In the genomic region with DNA sequence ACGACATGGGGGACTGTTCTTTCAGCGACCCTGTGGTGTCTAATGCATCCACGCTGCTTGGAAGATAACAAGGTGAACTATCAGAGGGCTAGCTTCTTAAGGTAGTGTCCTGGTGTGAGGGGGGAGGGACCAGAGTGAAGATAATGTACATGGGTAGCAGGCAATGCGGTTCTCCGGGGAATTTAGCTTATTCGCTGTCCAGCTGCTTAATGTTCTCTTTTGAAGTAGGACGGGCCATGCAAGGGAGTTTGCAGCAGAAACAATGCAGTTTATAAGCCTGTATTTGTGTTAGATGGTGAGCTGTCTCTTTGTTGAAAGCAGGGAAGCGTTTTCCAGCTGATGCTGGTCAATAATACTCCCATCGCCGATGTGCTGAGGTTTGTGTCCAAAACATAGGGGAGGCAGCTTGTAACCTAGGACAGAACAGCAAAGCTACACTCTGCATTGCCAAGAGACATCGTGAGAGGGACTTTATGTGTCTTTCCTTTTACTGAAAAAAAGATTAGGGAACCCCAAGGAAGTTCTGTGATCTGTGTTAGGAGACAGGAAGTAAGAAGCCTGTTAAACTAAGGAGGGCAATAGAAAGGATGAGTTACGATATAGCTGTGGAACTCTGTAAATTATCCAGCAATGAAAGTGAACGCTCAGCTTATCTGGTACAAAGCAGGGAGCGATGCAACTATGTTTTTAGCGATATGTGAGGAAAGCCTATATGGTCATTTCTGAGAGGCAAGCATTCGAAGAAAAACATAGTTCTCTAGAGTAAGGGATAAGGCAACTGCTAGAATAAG, we compare ENCODE assay signal across 10 mouse cellular contexts. TPM values are rescaled to one million over a fixed set of nuclear protein-coding genes. Genes with fewer than 3 reads are reported as not detected.
DNase-seq lines count a peak whose midpoint lies in the region; ATAC-seq and TF ChIP-seq lines count a peak whose summit lies in the region.
"Had no signal": no experiment of that assay in that cellular context is flagged by ENCODE, and none has a peak within 500 bp of the region (broad histone marks: within the 10 kb centered on the region; RNA-seq: fewer than 3 reads in every experiment).

No protein-coding gene starts in this region.

- ATAC-seq in heart, postnatal 0 days (ENCODE audit: insufficient read depth, low read depth): no peak
- no peak for ATAC-seq in limb, embryonic 13.5 days (ENCODE audit: low FRiP score, low read depth)
- ATAC-seq in activated CD4-positive, CD25-positive, alpha-beta regulatory T cell, adult 4 months: no peak
- no peak for ATAC-seq in inflammation-experienced regulatory T-cells, adult 6 months

- TF ChIP-seq CTCF in heart, postnatal 0 days (IDR thresholded peaks at IDR 0.05; ENCODE audit: low read depth): no peak
- no peak for TF ChIP-seq CTCF in heart, adult 2 months (IDR thresholded peaks at IDR 0.05)
- no peak for TF ChIP-seq CTCF in brain, embryonic 14.5 days (IDR thresholded peaks at IDR 0.05; ENCODE audit: borderline replicate concordance, extremely low read depth, insufficient read depth, insufficient read length)

- TF ChIP-seq EP300 in heart, postnatal 0 days (IDR thresholded peaks at IDR 0.05; ENCODE audit: low read depth): no peak
- no peak for TF ChIP-seq EP300 in heart, adult 2 months (IDR thresholded peaks at IDR 0.05; ENCODE audit: insufficient read depth, low read depth, low read length)

- H3K36me3 ChIP-seq in heart, postnatal 0 days (replicated peaks; ENCODE audit: control insufficient read depth, insufficient read depth, low read length): no peaks in the 10 kb centered on the region
- H3K36me3 ChIP-seq in heart, adult 2 months (ENCODE audit: control insufficient read depth, insufficient read depth, low read length): no peaks in the 10 kb centered on the region
- H3K36me3 ChIP-seq in forebrain, embryonic 10.5 days (replicated peaks): no peaks in the 10 kb centered on the region
- no peaks in the 10 kb centered on the region for H3K36me3 ChIP-seq in limb, embryonic 13.5 days
- H3K36me3 ChIP-seq: G1E had no signal

- TF ChIP-seq POLR2A in heart, adult 2 months (IDR thresholded peaks at IDR 0.05; ENCODE audit: insufficient read depth, low read depth, low read length): no peak
- no peak for TF ChIP-seq POLR2A in brain, embryonic 14.5 days (IDR thresholded peaks at IDR 0.05; ENCODE audit: borderline replicate concordance, extremely low read depth, insufficient read depth, insufficient read length, poor library complexity, severe bottlenecking)

- H3K4me1 ChIP-seq in heart, postnatal 0 days (ENCODE audit: control insufficient read depth, insufficient read depth): no peaks in the 10 kb centered on the region
- H3K4me1 ChIP-seq in heart, adult 2 months (ENCODE audit: control insufficient read depth, insufficient read depth, low read length): no peaks in the 10 kb centered on the region
- peaks cover 16% of the 10 kb centered on the region for H3K4me1 ChIP-seq in forebrain, embryonic 10.5 days
- H3K4me1 ChIP-seq in limb, embryonic 13.5 days: peaks cover 8% of the 10 kb centered on the region

- no peaks in the 10 kb centered on the region for H3K79me2 ChIP-seq in heart, adult 2 months (replicated peaks; ENCODE audit: control insufficient read depth, insufficient read depth, low read length)

- no peak overlapping the region for H3K4me3 ChIP-seq in heart, postnatal 0 days (ENCODE audit: low read depth, low read length)
- H3K4me3 ChIP-seq in heart, adult 2 months: no peak overlapping the region
- peak overlapping the region; percentile 54 for H3K4me3 ChIP-seq in forebrain, embryonic 10.5 days
- 0 out of 2 replicates have a peak overlapping the region, but pooled peaks have one; percentile 9 for H3K4me3 ChIP-seq in limb, embryonic 13.5 days

- intact Hi-C loops in heart, adult 2 months (cut with DNase I): no loop called here

- peak; percentile 7 for DNase-seq in heart, postnatal 0 days (ENCODE audit: low spot score)
- DNase-seq in heart, adult 2 months: no peak
- DNase-seq in brain, embryonic 14.5 days (ENCODE audit: low read depth): peak; percentile 58
- DNase-seq in forebrain, embryonic 10.5 days (ENCODE audit: extremely low spot score, low spot score): peak; percentile 14
- DNase-seq in adipocyte (ENCODE audit: low spot score): no peak

- no peak overlapping the region for H3K9ac ChIP-seq in heart, postnatal 0 days (replicated peaks; ENCODE audit: low read depth, low read length)
- H3K9ac ChIP-seq in heart, adult 2 months (ENCODE audit: low read depth, low read length): no peak overlapping the region
- no peak overlapping the region for H3K9ac ChIP-seq in limb, embryonic 13.5 days

- H3K27me3 ChIP-seq in heart, postnatal 0 days (ENCODE audit: control insufficient read depth, insufficient read depth, low read length): 0 out of 2 replicates have a peak, but pooled peaks cover 4% of the 10 kb centered on the region
- no peaks in the 10 kb centered on the region for H3K27me3 ChIP-seq in heart, adult 2 months (ENCODE audit: control insufficient read depth, insufficient read depth, low read length)
- H3K27me3 ChIP-seq in forebrain, embryonic 10.5 days (ENCODE audit: poor library complexity, severe bottlenecking): no peaks in the 10 kb centered on the region
- peaks cover 11% of the 10 kb centered on the region; the same call in 1 of the 2 replicates for H3K27me3 ChIP-seq in limb, embryonic 13.5 days

- H3K9me3 ChIP-seq in heart, postnatal 0 days (replicated peaks; ENCODE audit: control insufficient read depth, low read length): no peaks in the 10 kb centered on the region
- H3K9me3 ChIP-seq in forebrain, embryonic 10.5 days: no peaks in the 10 kb centered on the region
- no peaks in the 10 kb centered on the region for H3K9me3 ChIP-seq in limb, embryonic 13.5 days

- H3K4me2 ChIP-seq in heart, postnatal 0 days (ENCODE audit: low read depth, low read length): no peak overlapping the region
- H3K4me2 ChIP-seq in limb, embryonic 13.5 days (replicated peaks): peak overlapping the region; percentile 53

- H3K27ac ChIP-seq in heart, postnatal 0 days (ENCODE audit: low read depth): no peak overlapping the region
- no peak overlapping the region for H3K27ac ChIP-seq in heart, adult 2 months
- H3K27ac ChIP-seq in forebrain, embryonic 10.5 days: no peak overlapping the region
- no peak overlapping the region for H3K27ac ChIP-seq in limb, embryonic 13.5 days

- WGBS in heart, postnatal 0 days: 21% methylated on average over 16 of the region's 16 CpGs
- 22% methylated on average over 16 of the region's 16 CpGs for WGBS in heart, adult 2 months
- WGBS in forebrain, embryonic 10.5 days: 21% methylated on average over 16 of the region's 16 CpGs
- 20% methylated on average over 16 of the region's 16 CpGs for WGBS in limb, embryonic 13.5 days

RNA-seq across cellular contexts. Expression of a gene that starts 0.9 kb away (rescaled TPM):
- not detected in 2 replicates for total RNA-seq in heart, postnatal 0 days (2014; rRNA removed; ENCODE audit: low replicate concordance)
- not detected in 2 replicates for polyA plus RNA-seq in heart, postnatal 0 days (2015; fragmentation: Nextera tagmentation; extraction: Ambion mirVana)
- not detected for total RNA-seq in heart, adult 2 months (2021)
- not detected in 2 replicates for polyA plus RNA-seq in heart, adult 2 months (2012; rRNA removed)
- 2.9 and 6.7 TPM in 2 replicates for polyA plus RNA-seq in brain, embryonic 14.5 days (2012; rRNA removed)
- 0.23 and 0.27 TPM in 2 replicates for polyA plus RNA-seq in forebrain, embryonic 10.5 days (2016; fragmentation: Nextera tagmentation; extraction: Ambion mirVana)
- polyA plus RNA-seq in limb, embryonic 13.5 days (2015; fragmentation: Nextera tagmentation; extraction: Ambion mirVana): 0.29 and 0.38 TPM in 2 replicates
- not detected for polyA plus RNA-seq in activated CD4-positive, CD25-positive, alpha-beta regulatory T cell, adult 4 months (2017; shearing (Covaris generic))
- polyA plus RNA-seq in inflammation-experienced regulatory T-cells, adult 6 months (2017; shearing (Covaris generic)): not detected
- total RNA-seq: neutrophil, adult 5-6 weeks had no signal
- polyA plus RNA-seq: G1E had no signal

Comparison
In these comparisons a context has a peak if more than half of its experiments do, and no peak if none do; other contexts are left out.
1. DNase-seq: peak in heart, postnatal 0 days (single experiment), brain, embryonic 14.5 days (single experiment) and forebrain, embryonic 10.5 days (single experiment); none in heart, adult 2 months (0 of 2) and adipocyte (single experiment).
2. H3K4me3 ChIP-seq: peak in forebrain, embryonic 10.5 days (single experiment) and limb, embryonic 13.5 days (single experiment); none in heart, postnatal 0 days (single experiment) and heart, adult 2 months (single experiment).